Mouse (Mus musculus) CH12F3 (cell line): Measurements from ENCODE around the gene Pard3.

Experiments
- in situ Hi-C: fragments of 300-500 bp; cut with MboI; formaldehyde crosslinking; loops from 2 replicates; pipeline ENCODE4 v1.14.3; 2020; ENCODE audit warnings: low sequenced_read_pairs

Pard3 gene

DNA sequence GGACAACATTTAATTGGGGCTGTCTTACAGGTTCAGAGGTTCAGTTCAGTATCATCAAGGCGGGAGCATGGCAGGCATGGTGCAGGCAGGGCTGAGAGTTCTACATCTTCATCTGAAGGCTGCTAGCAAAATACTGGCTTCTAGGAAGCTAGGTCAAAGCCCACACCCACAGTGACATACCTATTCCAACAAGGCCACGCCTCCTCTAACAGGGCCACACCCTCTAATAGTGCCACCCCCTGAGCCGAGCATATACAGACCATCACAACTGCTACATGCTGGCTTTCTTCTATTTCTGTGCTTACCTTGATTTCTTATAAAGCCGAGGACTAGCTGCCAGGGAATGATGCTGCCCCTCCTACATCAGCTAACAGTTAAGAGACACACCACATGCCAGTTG lies 513.0 kb downstream of the Pard3 start:
- in situ Hi-C loops = no loop called here

DNA sequence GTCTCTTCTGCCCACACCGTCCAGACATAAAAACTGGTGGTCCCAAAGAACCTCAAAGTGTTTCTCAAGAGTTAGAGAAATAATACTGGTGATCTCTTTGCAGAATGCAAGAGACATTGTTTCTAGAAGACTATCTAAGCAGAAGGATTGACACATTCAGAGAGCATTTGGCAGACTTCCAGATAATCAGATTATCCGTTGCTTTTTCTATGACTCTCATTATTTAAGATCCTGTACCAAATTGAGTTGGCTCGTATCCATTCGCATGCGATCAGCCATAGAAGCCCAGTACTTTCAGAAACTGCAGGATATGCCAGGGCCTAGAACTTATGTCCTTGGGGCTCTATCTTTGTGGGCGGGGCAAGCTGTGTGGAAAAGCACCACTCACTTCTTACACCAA lies 514.0 kb downstream of the Pard3 start:
- in situ Hi-C loops = no loop called here

DNA sequence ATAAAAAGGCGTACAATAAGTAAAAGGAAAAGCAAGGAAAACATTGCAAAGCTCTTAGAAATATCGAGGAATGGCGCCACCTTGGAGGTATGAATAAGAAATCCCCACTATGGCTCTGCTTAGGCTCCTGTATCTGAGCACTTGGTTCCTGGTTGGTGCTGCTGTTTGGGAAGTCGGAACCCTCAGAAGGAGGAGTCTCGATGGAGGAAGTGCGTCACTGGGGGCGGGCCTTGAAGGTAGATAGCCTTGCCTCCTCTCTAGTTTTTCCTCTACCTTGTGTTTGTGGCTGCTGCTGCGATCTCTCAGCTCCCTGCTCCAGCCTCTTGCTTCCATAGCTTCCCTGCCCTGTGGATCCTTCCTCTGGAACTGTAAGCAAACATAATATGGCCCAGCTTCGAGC lies 515.7 kb downstream of the Pard3 start:
- in situ Hi-C loops = no loop called here

DNA sequence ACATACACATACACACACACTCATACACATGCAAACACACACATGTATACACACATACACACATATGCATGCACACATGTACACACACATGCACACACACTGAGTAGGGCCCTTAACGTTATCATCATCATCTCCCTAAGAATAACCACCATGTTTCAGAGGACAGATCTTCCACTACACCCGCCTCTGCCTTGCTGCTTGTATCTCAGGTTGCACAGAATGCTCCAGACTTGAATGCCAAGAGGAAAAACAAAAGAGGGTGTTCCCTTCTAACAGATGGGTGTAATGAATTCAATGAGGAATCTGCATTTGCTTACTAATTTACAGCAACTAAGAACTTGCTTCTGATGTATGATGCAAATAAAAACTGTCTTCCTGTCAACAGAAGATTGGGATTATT lies 519.7 kb downstream of the Pard3 start:
- in situ Hi-C loops = no loop called here

DNA sequence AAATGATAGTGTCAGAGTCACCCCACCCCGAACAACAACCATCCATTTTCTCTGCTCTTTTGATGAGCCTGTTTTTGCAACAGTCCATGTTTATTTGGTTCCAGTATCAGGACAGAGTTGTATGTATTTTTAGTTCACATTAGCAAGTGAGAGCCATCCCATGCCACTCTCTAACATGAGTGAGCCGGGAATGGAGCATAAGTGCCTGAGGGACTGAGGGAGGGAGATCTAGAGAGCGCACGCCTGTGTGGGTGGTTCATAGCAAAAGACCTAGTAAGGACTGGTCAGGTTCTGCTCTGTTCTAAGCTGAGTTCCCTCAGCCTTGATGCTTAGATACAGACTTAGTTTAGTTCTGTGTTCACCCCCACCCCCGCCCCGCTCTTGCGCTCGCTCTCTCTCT lies 521.9 kb downstream of the Pard3 start:
- in situ Hi-C loops = no loop called here

DNA sequence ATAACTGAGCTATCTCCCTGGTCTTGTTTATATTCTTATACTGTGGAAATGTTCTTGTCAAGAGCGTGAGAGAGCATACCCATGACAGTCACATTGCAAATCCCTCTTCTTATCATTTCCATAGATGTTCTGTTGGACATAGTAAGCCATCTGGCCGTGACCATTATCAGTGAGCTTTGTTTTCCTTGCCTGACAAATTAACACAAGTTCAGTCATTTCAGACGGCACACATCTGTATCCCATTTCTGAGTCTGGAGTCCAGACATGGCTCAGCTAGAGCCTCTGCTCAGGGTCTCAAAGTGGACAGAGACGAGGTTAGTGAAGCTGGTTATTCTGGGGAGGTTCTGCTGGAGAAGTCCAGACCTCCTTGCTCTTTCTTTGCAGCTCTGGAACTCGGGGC lies 523.0 kb downstream of the Pard3 start:
- in situ Hi-C loops = no loop called here

DNA sequence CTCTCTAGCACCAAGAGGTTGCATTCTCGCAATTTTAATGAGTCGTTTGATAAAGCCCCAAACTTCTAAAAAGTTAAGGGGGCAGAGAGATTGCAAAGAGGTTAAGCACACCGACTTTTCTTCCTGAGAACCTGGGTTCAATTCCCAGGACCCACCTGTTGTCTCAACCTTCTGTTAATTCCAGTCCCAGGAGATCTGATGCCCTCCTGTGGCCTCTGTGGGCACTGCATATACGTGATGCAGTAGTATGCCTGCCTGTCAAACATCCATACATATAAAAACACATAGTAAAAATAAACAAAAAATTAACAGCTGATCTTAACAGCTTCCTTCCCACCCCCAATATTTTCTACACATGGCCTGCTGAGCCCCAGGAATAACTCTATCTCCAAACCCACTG lies 524.6 kb downstream of the Pard3 start:
- in situ Hi-C loops = no loop called here

DNA sequence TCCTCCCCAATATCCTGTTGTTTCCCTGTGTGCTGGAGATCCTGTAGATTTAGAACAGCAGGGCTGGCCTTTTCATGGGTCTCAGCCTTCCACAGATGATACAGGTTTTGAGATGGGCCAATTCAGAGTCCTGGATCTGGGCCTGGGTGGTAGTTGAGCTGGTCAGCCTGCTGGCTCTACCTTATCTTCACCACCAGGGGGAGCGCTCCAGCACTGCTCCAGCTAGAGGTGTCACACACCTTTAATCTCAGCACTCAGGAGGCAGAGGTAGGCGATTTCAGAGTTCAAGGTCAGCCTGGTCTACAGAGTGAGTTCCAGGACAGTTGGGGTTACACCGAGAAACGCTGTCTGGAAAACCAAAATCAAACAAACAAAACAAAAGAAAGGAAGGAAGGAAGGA lies 525.6 kb downstream of the Pard3 start:
- in situ Hi-C loops = no loop called here

DNA sequence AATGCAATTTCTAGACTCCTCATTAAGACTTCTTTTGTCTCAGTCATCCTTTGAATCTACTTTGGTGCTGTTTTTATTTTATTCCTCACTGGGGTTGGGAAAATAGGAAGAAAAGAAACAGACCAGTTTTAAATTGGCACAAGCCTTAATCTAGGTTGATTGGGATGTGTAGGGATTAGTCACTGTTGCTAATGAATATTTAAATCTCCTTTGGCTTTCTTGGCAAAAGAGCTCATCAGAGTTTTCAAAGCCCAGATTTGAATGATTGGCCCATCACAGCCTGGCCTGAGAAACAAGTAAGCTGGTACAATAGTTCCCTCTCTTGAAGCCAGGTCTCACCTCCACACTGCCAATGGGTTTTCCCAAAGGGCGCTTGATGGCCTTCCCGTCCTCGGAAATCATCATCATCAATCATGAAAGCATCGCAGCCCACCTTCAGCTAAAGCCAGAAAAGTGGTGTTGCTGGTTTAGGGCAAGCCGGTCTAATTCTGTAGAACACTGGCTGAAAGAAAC lies 527.0 kb downstream of the Pard3 start:
- in situ Hi-C loops = loop anchor here (10.0 kb wide), 1 partner anchor 774 kb away; no protein-coding TSS in a partner anchor

DNA sequence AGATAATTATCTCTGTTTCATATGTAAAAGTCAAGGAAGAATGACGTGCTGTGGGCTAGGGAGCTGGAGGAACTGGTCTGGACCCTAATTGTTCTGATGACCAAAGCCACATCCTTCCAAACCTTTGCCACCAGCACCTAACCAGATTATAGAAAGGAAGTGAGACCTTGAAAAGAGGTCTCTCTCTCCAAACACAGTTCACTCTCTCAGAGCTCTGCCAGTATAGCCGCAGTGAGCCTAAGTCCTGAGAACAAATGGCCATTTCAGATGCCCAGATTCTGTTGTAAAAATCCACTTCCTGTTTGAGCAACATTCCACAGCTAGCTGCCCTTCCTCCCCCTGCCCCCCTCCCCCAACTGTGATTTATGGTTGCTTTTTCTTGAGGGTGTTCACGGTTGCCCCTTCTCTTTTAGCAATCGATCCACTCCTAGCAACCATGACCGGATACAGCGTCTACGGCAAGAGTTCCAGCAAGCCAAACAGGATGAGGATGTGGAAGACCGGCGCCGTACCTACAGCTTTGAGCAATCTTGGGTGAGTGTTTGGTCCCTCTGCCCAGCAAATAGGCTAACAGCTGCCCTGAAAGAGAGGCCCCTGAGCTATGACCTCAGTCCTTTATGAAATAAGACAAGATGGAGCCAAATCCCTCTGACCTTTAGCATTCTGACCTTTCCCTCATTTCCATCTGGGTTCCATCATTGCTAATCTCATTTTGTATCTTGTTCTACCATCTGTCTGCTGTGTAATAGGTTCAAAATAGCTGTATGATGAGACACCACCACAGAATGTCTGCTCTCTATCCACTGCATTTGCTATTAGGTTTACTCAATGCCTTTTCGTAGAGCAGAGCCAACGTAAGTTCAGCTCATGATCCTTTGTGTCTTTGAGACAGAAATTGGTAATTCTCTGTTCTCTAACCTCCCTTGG lies 529.2 kb downstream of the Pard3 start:
- in situ Hi-C loops = loop anchor here (10.0 kb wide), 1 partner anchor 772 kb away; no protein-coding TSS in a partner anchor

DNA sequence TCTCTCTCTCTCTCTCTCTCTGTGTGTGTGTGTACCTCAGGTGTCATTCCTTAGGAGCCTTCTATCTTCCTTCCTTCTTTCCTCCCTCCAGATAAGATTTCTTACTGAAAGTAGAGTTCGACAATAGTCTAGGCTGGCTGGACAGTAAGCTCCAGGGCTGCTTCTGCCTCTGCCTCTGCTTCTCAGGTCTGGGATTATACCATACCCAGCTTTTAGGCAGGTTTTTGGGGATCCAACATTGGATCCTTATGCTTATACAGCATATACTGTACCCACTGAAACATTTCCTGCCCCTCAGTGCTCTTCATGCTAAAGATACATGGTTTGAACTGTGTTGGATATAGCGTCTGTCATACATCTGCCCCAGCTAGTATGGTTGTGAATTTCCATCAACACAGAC lies 536.9 kb downstream of the Pard3 start:
- in situ Hi-C loops = no loop called here

DNA sequence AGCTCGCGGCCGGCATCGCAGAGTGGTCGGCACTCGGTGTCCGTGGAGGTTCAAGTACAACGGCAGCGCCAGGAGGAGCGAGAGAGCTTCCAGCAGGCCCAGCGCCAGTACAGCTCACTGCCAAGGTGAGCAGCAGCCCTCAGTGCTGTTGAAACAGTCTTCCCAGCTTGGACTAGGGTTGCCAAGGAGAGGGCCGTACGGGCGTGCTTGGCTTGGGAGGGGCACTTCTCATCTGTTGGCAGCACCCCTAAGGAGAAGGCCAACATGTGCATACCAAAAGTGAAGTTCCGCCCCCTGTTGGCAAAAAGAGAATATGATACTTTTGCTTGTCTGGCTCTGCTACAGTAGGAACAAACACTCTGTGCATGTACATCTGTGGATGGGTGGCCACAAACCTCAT lies 539.4 kb downstream of the Pard3 start:
- in situ Hi-C loops = no loop called here

DNA sequence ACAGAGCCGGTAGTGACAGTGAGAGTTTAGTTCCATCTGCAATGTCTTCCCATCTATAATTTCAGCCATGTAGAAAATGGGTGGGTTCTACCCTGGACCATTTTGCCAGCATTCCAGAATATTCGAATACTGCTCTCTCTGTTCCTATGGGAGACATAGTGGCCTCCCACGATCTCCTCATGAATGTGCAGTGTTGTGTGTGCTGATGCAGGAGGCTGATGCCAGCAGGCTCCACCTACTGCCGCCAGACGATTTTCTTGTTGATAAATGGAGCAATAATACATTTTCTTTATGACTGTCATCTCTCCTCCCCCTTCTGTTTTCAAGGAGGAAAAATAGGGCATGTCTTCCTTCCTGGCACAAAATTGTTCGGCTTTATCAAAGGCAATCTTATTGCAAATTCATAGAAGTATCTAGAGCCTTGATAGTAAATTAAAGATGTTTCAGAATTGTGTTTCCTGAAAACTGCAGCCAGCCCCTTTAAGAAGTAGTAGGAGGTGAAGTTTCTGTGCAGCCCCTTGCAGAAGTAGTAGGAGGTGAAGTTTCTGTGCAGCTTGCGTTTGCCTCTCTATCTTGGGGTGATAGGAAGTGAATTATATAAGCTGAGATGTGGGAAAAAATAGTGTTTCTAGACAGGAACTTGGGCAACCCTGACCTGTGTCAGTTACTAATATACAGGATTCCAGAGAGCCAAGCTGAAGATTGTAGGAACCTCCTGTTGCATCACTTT lies 545.0 kb downstream of the Pard3 start:
- in situ Hi-C loops = no loop called here

DNA sequence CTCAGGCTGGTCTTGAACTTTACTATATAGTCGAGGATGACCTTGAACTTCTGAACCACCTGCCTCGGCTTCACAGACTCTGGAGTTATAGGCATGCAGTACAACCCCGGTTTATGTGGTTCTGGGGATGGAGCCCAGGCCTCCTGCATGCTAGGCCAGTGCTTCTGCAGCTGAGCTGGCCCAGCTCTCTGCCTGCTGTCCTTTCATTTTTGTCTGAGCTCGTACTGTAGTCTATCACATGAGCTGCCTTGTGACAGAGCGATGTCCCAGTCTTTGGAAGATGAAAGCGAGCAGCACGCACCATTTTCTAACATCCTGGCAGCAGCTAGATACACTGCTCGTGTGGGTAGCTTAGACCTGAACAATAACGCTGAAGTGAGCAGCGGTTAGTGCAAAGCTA lies 545.6 kb downstream of the Pard3 start:
- in situ Hi-C loops = no loop called here

DNA sequence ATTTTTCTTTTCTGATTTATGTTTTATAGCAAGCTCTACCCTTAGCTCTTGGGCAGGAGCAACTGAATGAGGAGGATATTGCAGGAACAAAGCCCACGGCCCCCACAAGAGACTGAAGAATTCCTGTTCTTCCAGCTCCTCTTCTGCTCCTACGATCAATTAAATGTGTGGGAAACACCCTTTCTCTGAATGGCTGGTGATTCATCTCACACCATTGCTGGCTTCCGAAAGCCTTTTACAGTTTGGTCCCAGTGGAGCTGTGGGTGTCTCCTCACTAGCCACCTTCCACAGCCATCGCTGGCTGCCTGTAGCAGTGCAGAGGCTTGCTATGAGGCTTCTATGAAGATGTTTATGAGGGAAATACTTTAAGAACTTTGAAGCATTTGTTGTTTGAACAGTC lies 550.5 kb downstream of the Pard3 start:
- in situ Hi-C loops = no loop called here

DNA sequence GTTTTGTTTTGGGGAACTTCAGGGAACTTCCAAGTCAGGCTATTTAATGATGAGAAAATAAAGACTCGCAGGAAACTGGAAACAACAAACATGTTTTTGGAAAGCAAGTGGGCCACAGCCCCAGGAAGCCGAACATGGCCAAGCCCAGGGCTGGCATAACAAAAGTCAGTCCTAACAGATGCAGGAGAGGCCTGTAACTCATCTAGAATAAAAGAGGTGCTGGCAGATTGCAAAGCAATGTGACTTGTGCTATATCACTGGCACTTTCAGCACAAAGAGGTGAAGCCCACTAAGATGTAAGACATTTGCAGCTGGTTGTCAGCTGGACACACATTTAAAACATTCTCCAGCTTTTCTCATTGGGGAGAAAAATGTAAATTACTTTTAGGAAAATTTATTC lies 553.0 kb downstream of the Pard3 start:
- in situ Hi-C loops = no loop called here

DNA sequence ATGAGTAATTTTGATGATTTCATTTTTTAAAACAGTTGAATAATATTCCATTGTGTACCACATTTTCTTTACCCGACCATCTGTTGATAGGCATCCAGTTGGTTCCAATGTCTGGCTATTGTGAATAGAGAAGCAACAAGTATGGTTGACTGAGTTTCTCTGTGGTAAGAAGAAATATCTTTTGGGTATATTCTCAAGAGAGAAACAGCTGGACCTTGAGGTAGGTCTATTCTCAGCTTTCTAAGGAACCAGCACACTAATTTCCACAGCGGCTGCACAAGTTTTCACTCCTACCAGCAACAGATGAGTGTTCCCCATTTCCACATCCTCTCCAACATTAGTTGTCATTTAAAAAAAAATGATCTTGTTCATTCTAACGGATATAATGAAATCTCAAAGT lies 558.4 kb downstream of the Pard3 start:
- in situ Hi-C loops = no loop called here

DNA sequence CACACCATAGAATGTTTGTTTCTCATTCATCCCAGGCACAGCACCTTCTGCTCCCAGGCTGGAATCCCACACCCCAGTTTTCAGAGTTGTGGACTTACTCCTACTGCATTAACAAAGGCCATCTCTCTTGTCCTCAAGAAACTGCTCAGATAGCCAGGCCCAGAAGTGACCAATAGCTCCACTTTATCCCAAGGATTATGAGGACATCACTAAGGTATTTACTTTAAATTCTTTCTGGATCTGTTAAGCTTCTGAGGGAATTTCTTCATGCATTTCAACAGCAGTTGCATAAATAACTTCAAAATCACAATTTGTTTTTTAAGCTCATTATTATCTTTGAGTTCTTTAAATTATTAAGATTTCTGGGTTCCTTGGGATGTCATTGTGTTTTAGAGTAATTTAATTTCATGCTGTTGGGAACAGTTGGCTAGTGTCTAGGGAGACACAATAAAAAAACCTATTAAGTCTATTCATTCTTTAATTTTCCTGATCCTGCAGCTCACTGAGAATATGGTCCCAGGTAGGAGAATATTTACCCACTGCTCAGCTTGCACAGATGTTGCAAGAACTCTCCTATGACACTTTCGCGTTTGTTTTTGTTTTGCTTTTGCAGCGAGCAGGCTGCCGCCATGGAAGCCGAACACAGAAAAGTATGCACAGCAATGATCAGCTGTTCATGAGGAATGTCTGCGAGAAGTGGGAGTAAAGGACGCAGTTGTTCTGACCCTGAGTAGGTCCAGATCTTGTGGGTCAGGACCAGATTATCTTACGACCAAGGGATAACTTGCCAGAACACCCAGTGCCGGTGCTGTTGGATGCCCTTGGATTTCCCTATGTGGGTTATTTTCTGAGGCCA lies 574.8 kb downstream of the Pard3 start:
- in situ Hi-C loops = no loop called here

DNA sequence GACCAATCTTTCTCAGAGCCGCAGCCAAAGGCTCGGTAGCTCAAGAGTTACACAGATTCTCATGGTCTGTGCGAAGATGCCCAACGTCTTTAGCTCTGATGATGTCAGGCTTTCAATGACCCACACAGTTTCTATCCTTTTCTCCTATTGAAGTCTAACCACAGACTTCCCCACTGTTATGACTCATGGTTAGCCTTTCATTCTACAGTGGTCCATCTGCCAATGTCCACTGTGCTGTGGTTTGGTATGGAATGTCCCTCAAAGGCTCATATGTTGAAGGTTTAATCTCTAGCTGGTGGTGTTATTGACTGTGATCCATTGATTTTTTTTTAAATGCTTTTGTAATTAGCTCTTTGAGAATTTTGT lies 575.4 kb downstream of the Pard3 start:
- in situ Hi-C loops = no loop called here

DNA sequence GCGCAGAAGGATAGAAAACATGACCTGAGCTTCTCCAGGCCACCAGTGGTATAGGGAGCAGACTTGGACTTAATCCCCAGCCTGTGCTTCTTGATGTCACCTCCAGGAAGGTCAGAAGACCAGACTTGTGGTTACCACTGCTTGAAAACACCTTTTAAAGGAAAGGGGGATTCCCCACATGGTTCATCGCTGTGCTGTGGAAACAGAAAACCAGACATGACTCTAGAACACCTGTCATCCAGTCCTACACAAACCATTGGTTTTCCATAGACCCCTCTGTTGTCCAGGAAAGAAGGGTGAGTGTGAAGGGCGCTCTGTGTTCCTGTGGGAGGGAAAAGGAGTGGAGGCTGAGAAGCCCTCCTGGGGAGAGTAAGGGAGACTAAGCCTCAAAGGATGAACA lies 591.9 kb downstream of the Pard3 start:
- in situ Hi-C loops = no loop called here
